Mouse (Mus musculus) macrophage (primary cell): ENCODE results near the gene Spout1. TPM values are rescaled to one million over a fixed set of nuclear protein-coding genes. Genes with fewer than 3 reads are reported as not detected.
A peak's percentile ranks its signal among the peaks of the same experiment; 100 is the strongest.

Experiments used
- H3K27ac ChIP-seq: fragments of 350-480 bp; formaldehyde crosslinking; 2 replicates; pipeline ENCODE4 v1.9.0; 2021
- H3K36me3 ChIP-seq: fragments of 350-480 bp; formaldehyde crosslinking; 2 replicates; pipeline ENCODE4 v1.9.0; 2021; ENCODE audit errors: inconsistent target
- H3K4me3 ChIP-seq: fragments of 350-480 bp; formaldehyde crosslinking; 2 replicates; pipeline ENCODE4 v1.9.0; 2021; ENCODE audit errors: inconsistent target
- H3K79me2 ChIP-seq: fragments of 350-480 bp; formaldehyde crosslinking; 2 replicates; pipeline ENCODE4 v1.9.0; 2021; ENCODE audit errors: inconsistent target
- WGBS: methylation state at CpG from one replicate; pipeline ENCODE4 v1.1.7; 2026; ENCODE audit warnings: inconsistent platforms; ENCODE audit not compliant: missing documents; 5-methylcytosine and 5-hydroxymethylcytosine counted together
- polyA plus RNA-seq: library from polyadenylated mRNA; stranded (reverse); fragments of 250-400 nt; gene quantifications from 3 replicates; pipeline ENCODE4 v1.2.4, GENCODE M21; 2018; ENCODE audit warnings: inconsistent platforms
- total RNA-seq, 78 experiments: library from RNA; depleted of rRNA; stranded (reverse); fragments of 250-400 nt; gene quantifications; 1 replicate in 9 of 78; 2 replicates in 24 of 78; 3 replicates in 43 of 78; 4 replicates in 2 of 78; pipeline ENCODE4 v1.2.4; 2018; ENCODE audit warnings: inconsistent platforms in 56 of 78

Gene Spout1
- 10 to 100 TPM in 19 of 26 experiments, 1 to 10 TPM in 7; 4.9 to 43.0 (median 22.3) TPM for total RNA-seq (2018; cell fraction: chromatin; rRNA removed)
- 10 to 100 TPM; 11.3 to 31.1 (median 20.5) TPM for total RNA-seq (2018; cell fraction: cytosol; rRNA removed)
- total RNA-seq (2018; cell fraction: nucleus; rRNA removed): 10 to 100 TPM in 16 of 26 experiments, 1 to 10 TPM in 10; 4.4 to 32.8 (median 13.7) TPM
- polyA plus RNA-seq: 15.1 to 33.4 TPM (median 17.6 TPM) in 3 replicates

DNA sequence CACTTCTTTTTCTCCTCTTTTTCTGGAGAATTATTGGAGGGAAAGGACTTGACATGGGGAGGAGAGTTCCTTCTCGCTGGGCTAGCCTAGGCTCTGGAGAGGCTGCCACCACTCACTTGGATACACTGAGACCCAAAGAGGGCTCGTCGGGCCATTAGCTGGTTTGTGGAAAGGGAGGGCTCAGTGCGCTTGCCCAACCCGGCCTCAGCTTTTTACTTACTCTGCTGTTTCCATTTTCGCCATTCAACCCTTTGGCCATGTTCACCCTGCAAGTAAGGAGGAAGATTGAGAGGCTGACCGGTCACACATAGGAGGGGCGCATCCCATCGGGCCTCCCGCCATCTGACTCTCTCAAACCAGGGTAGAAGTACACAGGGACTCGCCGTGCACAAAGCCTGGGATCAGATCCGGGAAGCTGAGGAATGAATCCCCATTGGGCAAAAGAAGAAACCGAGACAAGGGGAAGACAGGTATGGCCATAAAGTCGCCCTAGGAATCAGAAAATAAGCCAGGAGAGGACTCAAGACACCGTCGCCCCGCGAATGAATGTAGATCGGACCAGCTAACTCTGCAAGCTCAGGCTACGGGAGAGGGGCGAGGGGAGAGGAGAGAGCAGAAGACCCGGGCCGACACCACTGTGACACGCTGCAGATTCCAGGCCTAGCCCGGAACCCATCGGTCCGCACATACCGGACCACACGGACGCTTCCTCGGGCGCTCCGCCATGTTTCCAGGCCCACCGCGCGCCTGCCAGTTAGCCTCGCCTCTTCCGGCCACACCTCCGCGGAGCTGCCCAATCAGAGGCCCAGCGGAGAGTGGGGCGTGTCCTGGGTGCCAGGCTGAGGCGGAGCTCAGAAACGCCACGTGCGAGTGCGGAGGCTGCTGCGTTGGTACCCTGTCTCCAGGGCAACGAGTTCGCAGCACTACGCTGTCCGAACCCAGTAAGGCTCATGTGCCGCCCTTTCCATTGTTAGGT lies at the start of gene Spout1:
Gene Spout1, minus strand, starts transcription at position 760 of the 976 bp plus-strand sequence.
- no peaks in the 10 kb centered on the region for H3K79me2 ChIP-seq
- WGBS: 2% methylated on average over 54 of the region's 54 CpGs
- peak within 1 kb of the TSS; percentile 47 for H3K27ac ChIP-seq
- H3K36me3 ChIP-seq: peaks cover 31% of the 10 kb centered on the region; the same call in 1 of the 2 replicates
- peak within 1 kb of the TSS; percentile 86 for H3K4me3 ChIP-seq

DNA sequence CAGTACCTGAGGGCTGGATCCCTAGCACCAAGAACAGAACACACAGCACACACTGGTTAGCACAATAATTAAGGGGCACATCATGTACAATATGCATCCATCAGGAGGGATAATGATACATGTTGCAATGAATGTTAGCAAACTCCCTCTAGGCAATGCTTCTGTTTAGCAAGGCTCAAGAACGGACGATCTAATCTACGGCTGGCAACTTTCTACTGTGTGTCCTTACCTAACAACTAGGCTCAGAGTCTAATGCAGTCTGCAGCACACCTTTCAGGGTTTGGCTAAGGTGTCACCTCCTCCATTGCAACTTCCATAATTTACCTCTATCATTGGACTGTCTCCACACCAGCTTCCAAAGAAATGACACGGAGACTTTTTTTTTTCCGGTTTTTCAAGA lies 38.0 kb upstream of the Spout1 start:
- WGBS: 97% methylated on average over 5 of the region's 5 CpGs
- Histone ChIP-seq H3K36me3 (no peaks in the 10 kb centered on the region), H3K27ac (no peak overlapping the region), H3K79me2 (no peaks in the 10 kb centered on the region), H3K4me3 (no peak overlapping the region)

DNA sequence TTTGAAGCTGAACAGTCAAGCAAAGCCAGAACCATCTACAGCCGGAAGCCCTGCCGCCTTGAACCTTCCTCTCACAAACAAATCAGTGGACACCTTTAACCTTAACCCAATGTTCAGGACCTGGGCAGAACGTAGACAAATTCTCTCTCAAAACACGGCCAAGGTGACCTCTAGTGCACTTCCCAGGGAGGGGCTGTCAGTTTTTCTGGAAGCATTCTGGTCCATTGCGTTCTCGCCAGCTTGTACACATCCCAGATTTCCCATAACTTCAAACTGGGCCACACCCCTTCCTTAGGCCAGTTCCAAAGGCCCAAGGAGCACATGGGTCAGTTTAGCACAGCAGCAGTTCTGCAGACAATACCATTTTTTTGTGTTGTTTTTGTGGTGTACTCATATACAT lies 37.2 kb upstream of the Spout1 start:
- Histone ChIP-seq H3K4me3 (no peak overlapping the region), H3K79me2 (no peaks in the 10 kb centered on the region), H3K36me3 (no peaks in the 10 kb centered on the region), H3K27ac (no peak overlapping the region)
- 99% methylated on average over 6 of the region's 6 CpGs for WGBS

DNA sequence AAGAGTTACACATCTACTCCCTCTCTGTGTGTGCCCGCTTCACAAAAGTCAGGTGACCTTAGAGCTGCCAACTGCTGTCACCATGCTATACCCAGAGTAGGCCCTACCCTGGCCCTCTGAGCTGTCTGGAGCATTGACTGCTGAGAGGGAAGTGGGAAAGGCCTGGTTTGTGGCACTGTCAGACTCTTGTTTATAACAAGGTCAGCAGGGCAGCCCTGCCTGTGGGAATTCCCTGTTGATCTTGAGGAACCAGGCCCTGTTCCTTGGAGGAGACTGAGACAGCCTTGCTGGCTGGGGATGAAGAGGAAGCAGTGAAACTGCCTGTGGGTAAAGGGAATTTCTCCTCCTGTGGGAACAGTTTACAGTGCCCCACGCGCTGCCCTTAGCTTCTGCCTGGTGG lies 36.5 kb upstream of the Spout1 start:
- Histone ChIP-seq H3K4me3 (no peak overlapping the region), H3K79me2 (no peaks in the 10 kb centered on the region), H3K36me3 (no peaks in the 10 kb centered on the region), H3K27ac (no peak overlapping the region)
- WGBS: 90% methylated on average over 3 of the region's 3 CpGs

DNA sequence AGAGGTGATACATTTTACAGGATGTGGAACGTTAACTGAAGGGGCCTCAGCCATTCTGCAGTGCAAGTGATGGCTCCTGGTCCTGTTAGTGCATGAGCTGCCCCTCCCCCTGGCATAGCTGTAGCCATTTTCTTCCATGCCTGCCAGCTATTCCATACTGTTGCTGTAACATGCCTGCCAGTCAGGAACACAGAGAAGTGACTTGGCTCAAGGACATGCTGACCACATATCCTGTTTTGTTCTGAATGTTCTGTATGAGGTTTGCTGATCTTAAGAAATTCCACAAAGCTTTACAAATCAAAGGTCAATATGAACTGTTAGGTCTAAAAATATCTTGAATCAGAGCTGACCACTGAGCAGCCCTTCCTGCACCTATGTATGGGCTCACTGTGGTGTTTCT lies 34.7 kb upstream of the Spout1 start:
- H3K79me2 ChIP-seq: no peaks in the 10 kb centered on the region
- WGBS: 80% methylated on average over 1 of the region's 1 CpGs
- no peaks in the 10 kb centered on the region for H3K36me3 ChIP-seq
- H3K4me3 ChIP-seq: no peak overlapping the region
- H3K27ac ChIP-seq: no peak overlapping the region

DNA sequence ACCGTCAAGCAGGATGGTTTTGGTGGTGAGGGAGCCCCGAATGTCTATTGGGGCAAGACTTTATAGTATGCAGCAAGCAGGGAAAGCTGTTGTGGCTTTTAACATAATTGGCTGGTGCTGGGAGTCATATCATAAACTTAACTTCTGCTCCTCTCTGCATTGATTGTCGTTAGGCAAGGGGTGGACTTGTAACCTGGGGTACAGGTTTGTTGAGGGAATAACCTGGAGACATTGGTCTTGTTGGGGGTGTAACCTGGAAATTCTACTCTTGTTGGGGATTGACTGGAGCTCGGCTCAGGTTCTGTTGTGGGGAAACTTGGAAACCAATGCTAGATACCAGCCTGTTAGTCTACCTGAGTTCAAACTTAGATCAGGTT lies 33.9 kb upstream of the Spout1 start:
- no peaks in the 10 kb centered on the region for H3K79me2 ChIP-seq
- no peak overlapping the region for H3K4me3 ChIP-seq
- no peak overlapping the region for H3K27ac ChIP-seq
- H3K36me3 ChIP-seq: no peaks in the 10 kb centered on the region
- WGBS: 90% methylated on average over 4 of the region's 4 CpGs

DNA sequence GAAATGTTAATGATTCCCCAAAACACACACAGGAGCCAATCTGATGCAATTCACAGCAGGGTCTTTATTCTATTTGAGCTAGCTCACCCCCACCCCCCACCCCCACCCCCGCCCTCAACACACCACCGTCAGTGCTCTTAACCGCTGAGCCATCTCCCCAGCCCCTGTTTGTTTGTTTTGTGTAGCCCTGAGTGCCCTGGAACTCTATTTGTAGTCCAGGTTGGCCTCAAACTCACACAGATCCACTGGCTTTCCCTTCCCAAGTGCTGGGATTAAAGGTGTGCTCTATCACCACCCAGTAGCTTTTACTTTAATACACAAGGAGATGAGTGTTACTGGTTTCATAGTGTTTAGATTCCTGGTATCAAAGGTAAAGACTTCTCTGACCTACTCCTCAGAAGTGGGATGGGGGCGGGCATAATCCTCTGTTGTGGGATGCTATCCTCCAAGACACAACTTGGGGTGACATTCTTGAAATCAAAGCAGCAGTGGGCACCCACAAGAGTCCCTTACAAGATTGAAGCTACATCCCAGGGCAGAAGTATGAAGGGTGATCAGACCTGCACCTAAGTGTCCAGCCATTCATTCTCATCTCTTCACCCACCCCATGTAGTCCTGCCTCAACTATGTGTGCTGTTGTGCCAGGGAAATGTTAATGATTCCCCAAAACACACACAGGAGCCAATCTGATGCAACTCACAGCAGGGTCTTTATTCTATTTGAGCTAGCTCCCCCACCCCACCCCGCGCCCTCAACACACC lies 33.3 kb upstream of the Spout1 start:
- whole genome bisulfite sequencing: 96% methylated on average over 6 of the region's 6 CpGs
- Histone ChIP-seq H3K27ac (no peak overlapping the region), H3K79me2 (no peaks in the 10 kb centered on the region), H3K4me3 (no peak overlapping the region), H3K36me3 (no peaks in the 10 kb centered on the region)

DNA sequence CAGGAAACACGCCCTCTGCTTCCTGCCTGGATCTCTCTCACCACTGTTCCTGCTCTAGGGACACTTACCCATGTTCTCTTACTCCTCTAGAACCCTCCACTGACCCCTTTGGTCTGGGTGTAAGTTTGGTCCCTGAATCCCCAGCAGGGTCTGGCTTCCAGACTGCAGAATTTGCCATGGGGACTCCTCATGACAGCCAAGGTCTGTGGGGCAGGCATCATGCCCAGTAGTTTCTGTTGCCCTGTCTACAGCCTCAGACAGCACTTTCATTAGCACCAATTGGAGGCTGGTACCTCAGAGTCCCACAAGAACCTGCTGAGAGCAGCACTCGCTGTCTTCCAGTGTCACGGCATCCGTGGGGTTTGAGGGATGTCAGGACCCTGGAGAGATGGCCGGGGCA lies 29.6 kb upstream of the Spout1 start:
- Histone ChIP-seq H3K27ac (no peak overlapping the region), H3K4me3 (no peak overlapping the region), H3K79me2 (no peaks in the 10 kb centered on the region), H3K36me3 (no peaks in the 10 kb centered on the region)
- WGBS: 92% methylated on average over 5 of the region's 5 CpGs

DNA sequence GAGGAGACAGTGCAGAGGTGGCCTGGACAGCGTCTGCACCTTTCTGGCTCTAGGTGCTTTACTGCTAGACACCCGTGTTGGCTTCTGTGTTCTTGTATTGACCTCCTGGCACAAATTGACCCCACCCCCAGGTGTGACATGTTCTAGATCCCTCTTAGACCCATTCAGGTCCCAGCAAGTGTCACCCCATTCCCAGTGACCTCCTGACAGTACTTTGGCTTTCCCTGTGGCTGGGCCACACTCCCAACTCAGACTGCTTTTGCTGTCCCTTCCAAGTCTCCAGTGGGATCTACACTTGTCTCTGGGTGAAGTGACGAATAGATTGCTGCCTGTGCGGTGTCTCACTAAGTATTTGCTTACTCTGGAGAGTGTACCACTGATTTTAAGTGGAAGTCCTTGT lies 29.1 kb upstream of the Spout1 start:
- Histone ChIP-seq H3K79me2 (no peaks in the 10 kb centered on the region), H3K36me3 (no peaks in the 10 kb centered on the region), H3K4me3 (no peak overlapping the region), H3K27ac (no peak overlapping the region)
- WGBS: 94% methylated on average over 4 of the region's 4 CpGs

DNA sequence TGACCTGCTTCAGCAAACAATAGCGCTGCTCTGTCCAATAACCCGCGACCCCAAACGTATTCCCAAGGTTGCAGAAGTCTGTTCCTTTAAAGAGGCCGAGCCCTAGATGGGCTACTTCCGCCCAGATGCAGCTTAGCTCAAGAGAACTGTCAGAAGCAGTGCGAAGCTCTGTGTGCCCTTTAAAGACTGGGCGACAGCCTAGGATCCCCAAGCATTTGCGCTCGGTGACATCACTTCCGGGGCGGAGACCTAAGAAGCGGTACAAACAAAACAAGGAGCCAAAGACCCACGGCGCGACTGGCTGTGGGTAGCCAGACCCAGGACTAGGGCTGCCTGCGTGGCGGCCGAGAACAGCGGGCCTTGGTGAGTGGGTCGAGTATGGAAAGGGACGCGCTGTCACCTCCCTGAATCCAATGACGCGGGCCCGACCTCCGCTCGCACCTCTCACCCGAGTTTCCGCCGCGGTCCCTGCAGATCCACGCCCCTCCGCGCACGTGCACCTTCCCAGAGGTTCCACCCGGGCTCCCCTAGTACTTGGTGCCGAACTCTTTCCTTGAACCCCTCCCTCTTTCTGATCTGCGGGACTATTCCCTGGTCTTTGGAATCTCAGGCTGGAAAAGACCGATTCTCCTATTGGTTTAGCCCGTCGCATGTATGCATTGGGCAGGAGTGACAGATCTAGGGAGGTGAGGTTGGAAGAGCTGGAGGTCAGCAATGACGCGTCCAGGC lies 27.5 kb upstream of the Spout1 start, which contains the start of gene Kyat1:
Gene Kyat1, minus strand, starts transcription at position 219 of the 729 bp plus-strand sequence.
- Histone ChIP-seq H3K4me3 (peak within 1 kb of the TSS; percentile 50), H3K27ac (no peak within 1 kb of the TSS), H3K79me2 (no peaks in the 10 kb centered on the region), H3K36me3 (no peaks in the 10 kb centered on the region)
- under 1% methylated on average over 44 of the region's 44 CpGs for WGBS

DNA sequence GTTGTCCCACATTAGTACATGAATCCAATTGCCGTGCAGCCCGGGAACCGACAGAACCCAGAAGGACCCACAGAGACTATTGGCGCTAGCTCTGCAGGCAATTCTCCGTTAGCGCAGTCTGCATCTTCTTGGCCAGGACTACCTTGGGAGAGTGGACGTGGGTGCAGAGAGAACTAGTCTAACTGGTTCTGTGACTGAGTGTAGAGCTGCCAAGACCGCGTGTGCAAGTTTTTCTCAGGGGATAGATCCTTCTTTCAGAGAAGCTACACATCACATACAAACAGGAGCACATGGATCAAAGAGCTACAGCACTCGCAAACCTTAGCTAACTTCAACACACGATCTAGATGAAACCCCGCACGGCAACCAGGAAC lies 27.0 kb upstream of the Spout1 start:
- H3K79me2 ChIP-seq: no peaks in the 10 kb centered on the region
- H3K4me3 ChIP-seq: peak overlapping the region; percentile 50
- 2% methylated on average over 13 of the region's 13 CpGs for WGBS
- H3K36me3 ChIP-seq: no peaks in the 10 kb centered on the region
- no peak overlapping the region for H3K27ac ChIP-seq

DNA sequence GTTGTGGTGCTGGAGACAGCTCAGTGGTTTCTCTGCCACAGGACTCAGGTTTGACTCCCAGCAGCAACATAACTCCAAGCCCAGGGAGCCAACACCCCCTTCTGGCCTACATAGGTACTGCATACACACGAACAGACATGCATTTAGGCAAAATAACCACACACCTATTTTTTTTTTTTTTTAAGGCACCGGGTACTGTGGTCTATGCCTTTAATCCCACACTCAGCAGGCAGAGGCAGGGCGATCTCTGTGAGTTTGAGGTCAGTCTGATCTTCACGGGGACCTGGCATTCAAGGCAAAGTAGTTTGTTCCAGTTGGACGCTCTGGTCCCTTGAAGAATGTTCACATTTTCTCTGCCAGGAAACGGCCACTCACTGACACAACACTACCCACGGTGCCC lies 25.2 kb upstream of the Spout1 start:
- H3K79me2 ChIP-seq: no peaks in the 10 kb centered on the region
- 73% methylated on average over 7 of the region's 7 CpGs for WGBS
- H3K36me3 ChIP-seq: no peaks in the 10 kb centered on the region
- H3K27ac ChIP-seq: no peak overlapping the region
- no peak overlapping the region for H3K4me3 ChIP-seq

DNA sequence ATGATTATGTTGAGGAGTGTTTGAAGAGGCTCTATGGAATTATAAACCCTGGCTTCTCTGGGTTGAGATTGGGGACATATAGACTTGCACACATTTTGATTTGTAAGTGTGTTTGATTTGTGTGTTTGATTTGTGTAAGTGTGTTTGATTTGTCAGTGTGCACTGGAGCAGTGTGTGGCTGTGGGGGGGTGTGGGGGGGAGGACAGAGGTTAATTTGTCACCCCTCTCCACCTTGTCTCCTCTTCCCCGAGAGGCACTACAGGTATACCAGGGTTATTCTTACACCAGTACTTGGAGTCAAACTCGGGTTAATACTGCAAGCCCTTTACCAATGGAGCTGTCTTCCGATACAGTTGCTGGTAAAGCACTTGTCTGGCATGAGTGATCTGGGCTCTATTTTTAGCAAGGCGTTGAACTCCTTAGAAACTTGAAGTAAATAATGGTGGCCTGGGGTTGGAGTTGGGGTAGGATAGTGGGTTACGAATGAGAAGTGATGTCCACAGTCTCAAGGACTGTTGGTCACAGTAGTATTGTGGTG lies 22.2 kb upstream of the Spout1 start:
- Histone ChIP-seq H3K79me2 (no peaks in the 10 kb centered on the region), H3K27ac (no peak overlapping the region), H3K36me3 (no peaks in the 10 kb centered on the region), H3K4me3 (no peak overlapping the region)
- 80% methylated on average over 5 of the region's 5 CpGs for WGBS

DNA sequence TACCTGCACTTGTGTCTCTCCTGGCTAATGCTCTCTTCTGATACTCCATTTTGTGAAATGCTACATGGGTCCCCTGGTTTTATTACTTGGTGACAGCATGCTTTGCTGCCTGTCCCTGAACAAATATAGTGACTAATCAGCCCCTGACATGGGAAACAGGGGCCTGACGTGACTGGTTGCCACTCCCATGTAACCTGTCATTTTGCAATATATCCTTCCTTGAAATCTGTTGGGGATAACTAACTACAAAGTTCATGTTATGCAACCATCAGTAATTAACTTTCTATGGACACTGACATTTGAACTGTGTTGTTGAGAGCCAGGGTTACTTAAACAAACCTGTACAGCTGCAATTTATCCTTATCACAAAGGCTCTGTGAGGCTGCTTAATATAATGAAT lies 21.7 kb upstream of the Spout1 start:
- 57% methylated on average over 1 of the region's 1 CpGs for WGBS
- Histone ChIP-seq H3K79me2 (no peaks in the 10 kb centered on the region), H3K36me3 (no peaks in the 10 kb centered on the region), H3K27ac (no peak overlapping the region), H3K4me3 (no peak overlapping the region)
